Mouse (Mus musculus) frontal cortex, postnatal 10 days (tissue): ENCODE data around the gene Smarcd2.
"Not testable (repeated sequence)": the region's sequence is repeated elsewhere in the genome, so short reads cannot be mapped to it uniquely, and the experiment has no call there.

ENCODE experiments used
- DNase-seq, 2 experiments: peaks; one replicate each; pipeline ENCODE4 v3.0.0; 2022; ENCODE audit warnings: low spot score in 2 of 2, mixed read lengths in 1 of 2

Gene Smarcd2

GRCm38 (mm10) chr11:106246834-106247233 lies 25.9 kb downstream of the Smarcd2 start:
- peak in 1 of 2 experiments; percentile 9 for DNase-seq

GRCm38 (mm10) chr11:106233978-106234377 lies 38.8 kb downstream of the Smarcd2 start:
- not testable (repeated sequence) for DNase-seq

- no peak for DNase-seq
Observed at GRCm38 (mm10) chr11:106220603-106221002, 52.2 kb downstream of the Smarcd2 start.

- DNase-seq: peak; percentile 92 to 94
Observed at GRCm38 (mm10) chr11:106216730-106217490, 55.9 kb downstream of the Smarcd2 start, which contains the start of gene Ddx42. Gene Ddx42, plus strand, starts transcription at chr11:106216926.

- DNase-seq: peak; percentile 94 to 97
Observed at GRCm38 (mm10) chr11:106215927-106216729, 56.6 kb downstream of the Smarcd2 start, which contains the start of gene Ccdc47. Gene Ccdc47, minus strand, starts transcription at chr11:106216344.

- no peak for DNase-seq
Observed at GRCm38 (mm10) chr11:106215450-106215859, 57.3 kb downstream of the Smarcd2 start.

- no peak for DNase-seq
Observed at GRCm38 (mm10) chr11:106214856-106215255, 57.9 kb downstream of the Smarcd2 start.
